Mouse (Mus musculus) thymus, adult 2 months (tissue): ENCODE measurements around the gene Nt5c3b.

Source experiments
- CTCF ChIP-seq: fragments of 200-500 bp; IDR thresholded peaks from 2 replicates; pipeline ENCODE4 v1.5.1; 2012; ENCODE audit warnings: mild to moderate bottlenecking, control low read depth, low read length, moderate library complexity, borderline replicate concordance; ENCODE audit not compliant: control insufficient read depth, poor library complexity, insufficient read depth; ENCODE audit errors: extremely low read depth
- POLR2A ChIP-seq: fragments of 200-500 bp; IDR thresholded peaks from 2 replicates; pipeline ENCODE4 v1.6.1; 2012; ENCODE audit warnings: mild to moderate bottlenecking, low read length, control low read depth, moderate library complexity; ENCODE audit not compliant: control insufficient read depth, poor library complexity, insufficient read depth; ENCODE audit errors: extremely low read depth

GRCm38 (mm10) chr11:100414914-100415822 is 26.4 kb downstream of the Nt5c3b start, which contains the start of gene Fkbp10:
- no peak for TF ChIP-seq CTCF
- no peak for TF ChIP-seq POLR2A
